Mouse (Mus musculus) brain, embryonic 14.5 days (tissue): ENCODE measurements around the gene A630001G21Rik.

Source experiments
- CTCF ChIP-seq: fragments of 200-500 bp; IDR thresholded peaks from 2 replicates; pipeline ENCODE4 v1.5.1; 2012; ENCODE audit warnings: inconsistent platforms, mild to moderate bottlenecking, moderate library complexity, borderline replicate concordance; ENCODE audit not compliant: insufficient read depth, insufficient read length; ENCODE audit errors: extremely low read depth
- POLR2A ChIP-seq: fragments of 200-500 bp; IDR thresholded peaks from 2 replicates; pipeline ENCODE4 v1.6.1; 2012; ENCODE audit warnings: mild to moderate bottlenecking, inconsistent platforms, borderline replicate concordance; ENCODE audit not compliant: poor library complexity, insufficient read depth, insufficient read length, severe bottlenecking; ENCODE audit errors: extremely low read depth

DNA sequence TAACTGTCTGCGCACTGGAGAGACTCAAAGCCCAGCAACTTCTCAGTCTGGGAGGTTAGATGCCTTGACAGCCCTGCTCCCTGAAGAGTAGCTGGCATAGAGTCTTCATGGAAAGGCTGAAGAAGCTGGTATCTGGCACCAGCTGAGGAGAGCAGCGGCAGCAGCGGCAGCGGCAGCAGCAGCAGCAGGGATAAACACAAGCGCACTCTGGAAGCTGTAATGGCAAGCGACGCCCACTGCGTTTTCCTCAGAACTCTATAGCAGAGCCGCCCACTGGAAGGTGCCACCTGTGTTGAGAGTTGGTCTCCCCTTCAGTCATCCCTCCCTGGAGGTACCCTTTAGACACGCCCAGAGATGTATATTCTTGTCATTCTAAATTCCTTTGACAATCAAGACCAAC, 2.3 kb downstream of the A630001G21Rik start:
- TF ChIP-seq POLR2A (no peak), CTCF (no peak)
